Mouse (Mus musculus): Measurements from ENCODE around the gene Rps11.
"Not testable (repeated sequence)": the region's sequence is repeated elsewhere in the genome, so short reads cannot be mapped to it uniquely, and the experiment has no call there.

The Rps11 gene

GRCm38 (mm10) chr7:45131850-45132249 is 7.6 kb upstream of the Rps11 start:
- DNase-seq, result no peak

GRCm38 (mm10) chr7:45129776-45130512 is 5.7 kb upstream of the Rps11 start:
- DNase-seq, result no peak

GRCm38 (mm10) chr7:45129318-45129717 is 5.1 kb upstream of the Rps11 start:
- peak; percentile 77 for DNase-seq

- DNase-seq, result peak; percentile 99
Measured at GRCm38 (mm10) chr7:45128624-45129246, 4.5 kb upstream of the Rps11 start, which contains the start of gene Rpl13a. Gene Rpl13a, minus strand, starts transcription at chr7:45128761.

GRCm38 (mm10) chr7:45127700-45128224 is 3.5 kb upstream of the Rps11 start:
- DNase-seq, result no peak

- DNase-seq, result no peak
Measured at GRCm38 (mm10) chr7:45126844-45127699, 2.8 kb upstream of the Rps11 start.

- no peak for DNase-seq
Measured at GRCm38 (mm10) chr7:45126147-45126843, 2.1 kb upstream of the Rps11 start.

- DNase-seq, result not testable (repeated sequence)
Measured at GRCm38 (mm10) chr7:45125649-45126048, 1.4 kb upstream of the Rps11 start.

GRCm38 (mm10) chr7:45125144-45125600 is 933 bp upstream of the Rps11 start:
- DNase-seq, result no peak

- DNase-seq, result peak; percentile 67
Measured at GRCm38 (mm10) chr7:45123186-45123570, 1.1 kb downstream of the Rps11 start.

GRCm38 (mm10) chr7:45122561-45123185 is 1.6 kb downstream of the Rps11 start:
- no peak for DNase-seq

- no peak for DNase-seq
Measured at GRCm38 (mm10) chr7:45121966-45122365, 2.3 kb downstream of the Rps11 start.

- peak; percentile 79 for DNase-seq
Measured at GRCm38 (mm10) chr7:45121404-45121803, 2.8 kb downstream of the Rps11 start.

GRCm38 (mm10) chr7:45119780-45120709 is 4.2 kb downstream of the Rps11 start:
- DNase-seq, result no peak

GRCm38 (mm10) chr7:45118336-45118735 is 5.9 kb downstream of the Rps11 start:
- DNase-seq, result no peak

GRCm38 (mm10) chr7:45117566-45117965 is 6.7 kb downstream of the Rps11 start:
- DNase-seq, result no peak

- no peak for DNase-seq
Measured at GRCm38 (mm10) chr7:45113476-45113875, 10.8 kb downstream of the Rps11 start.

- no peak for DNase-seq
Measured at GRCm38 (mm10) chr7:45112529-45112928, 11.7 kb downstream of the Rps11 start.

GRCm38 (mm10) chr7:45111940-45112339 is 12.3 kb downstream of the Rps11 start:
- no peak for DNase-seq

- DNase-seq, result not testable (repeated sequence)
Measured at GRCm38 (mm10) chr7:45110089-45110488, 14.2 kb downstream of the Rps11 start.

All from kidney, postnatal 10 days (tissue).